Mouse (Mus musculus) right cerebral cortex, postnatal 4 days (tissue): Measurements from ENCODE around the gene Kbtbd12.

Experiments used
- DNase-seq: peaks from one replicate; pipeline ENCODE4 v3.0.0-alpha.2; 2022

Kbtbd12 gene

GRCm38 (mm10) chr6:88545397-88545790 lies 92.4 kb downstream of the Kbtbd12 start:
- DNase-seq: no peak

GRCm38 (mm10) chr6:88544644-88545396 lies 92.9 kb downstream of the Kbtbd12 start:
- DNase-seq: no peak

GRCm38 (mm10) chr6:88544241-88544640 lies 93.5 kb downstream of the Kbtbd12 start:
- DNase-seq: no peak

GRCm38 (mm10) chr6:88540093-88540755 lies 97.5 kb downstream of the Kbtbd12 start:
- no peak for DNase-seq

GRCm38 (mm10) chr6:88530306-88530705 lies 107.4 kb downstream of the Kbtbd12 start:
- DNase-seq: no peak

- no peak for DNase-seq
Observed at GRCm38 (mm10) chr6:88524056-88524455, 113.7 kb downstream of the Kbtbd12 start.

GRCm38 (mm10) chr6:88523451-88523850 lies 114.3 kb downstream of the Kbtbd12 start:
- DNase-seq: no peak

- DNase-seq: no peak
Observed at GRCm38 (mm10) chr6:88523043-88523442, 114.7 kb downstream of the Kbtbd12 start.

- DNase-seq: no peak
Observed at GRCm38 (mm10) chr6:88522606-88523005, 115.1 kb downstream of the Kbtbd12 start.

GRCm38 (mm10) chr6:88521821-88522220 lies 115.9 kb downstream of the Kbtbd12 start:
- no peak for DNase-seq

GRCm38 (mm10) chr6:88518404-88519263 lies 119.1 kb downstream of the Kbtbd12 start, which contains the start of gene Sec61a1:
TSS of gene Sec61a1 (minus strand) at chr6:88518905.
- DNase-seq: peak; percentile 92

GRCm38 (mm10) chr6:88517701-88518403 lies 119.9 kb downstream of the Kbtbd12 start:
- no peak for DNase-seq

- DNase-seq: no peak
Observed at GRCm38 (mm10) chr6:88516667-88517066, 121.1 kb downstream of the Kbtbd12 start.

GRCm38 (mm10) chr6:88515971-88516370 lies 121.8 kb downstream of the Kbtbd12 start:
- DNase-seq: no peak

GRCm38 (mm10) chr6:88514546-88514945 lies 123.2 kb downstream of the Kbtbd12 start:
- DNase-seq: no peak

GRCm38 (mm10) chr6:88513984-88514383 lies 123.8 kb downstream of the Kbtbd12 start:
- peak; percentile 0 for DNase-seq

- no peak for DNase-seq
Observed at GRCm38 (mm10) chr6:88503044-88503443, 134.7 kb downstream of the Kbtbd12 start.

- DNase-seq: no peak
Observed at GRCm38 (mm10) chr6:88502030-88502970, 135.4 kb downstream of the Kbtbd12 start.

GRCm38 (mm10) chr6:88500405-88500767 lies 137.4 kb downstream of the Kbtbd12 start:
- DNase-seq: no peak

- peak; percentile 92 for DNase-seq
Observed at GRCm38 (mm10) chr6:88499481-88500404, 138.0 kb downstream of the Kbtbd12 start.
